Mouse (Mus musculus) G1E (cell line): Measurements from ENCODE around the gene Rhox3c.
"Not testable (repeated sequence)": the region's sequence is repeated elsewhere in the genome, so short reads cannot be mapped to it uniquely, and the experiment has no call there.

Source experiments
- CTCF ChIP-seq: IDR thresholded peaks from 2 replicates; pipeline ENCODE4 v1.5.1; 2012; ENCODE audit warnings: low read depth, low read length, inconsistent platforms, mixed read lengths
- GATA1 ChIP-seq: IDR thresholded peaks from 2 replicates; pipeline ENCODE4 v1.6.1; 2012; ENCODE audit warnings: borderline replicate concordance, low read length, inconsistent platforms, mixed read lengths
- POLR2AphosphoS5 ChIP-seq: IDR thresholded peaks from 2 replicates; pipeline ENCODE4 v1.6.1; 2012; ENCODE audit warnings: low read depth, low read length, inconsistent platforms; ENCODE audit not compliant: insufficient replicate concordance
- TAL1 ChIP-seq: conservative IDR thresholded peaks from 2 replicates; pipeline ENCODE4 v1.6.1; 2012; ENCODE audit warnings: low read depth, low read length, inconsistent platforms, mixed read lengths

DNA sequence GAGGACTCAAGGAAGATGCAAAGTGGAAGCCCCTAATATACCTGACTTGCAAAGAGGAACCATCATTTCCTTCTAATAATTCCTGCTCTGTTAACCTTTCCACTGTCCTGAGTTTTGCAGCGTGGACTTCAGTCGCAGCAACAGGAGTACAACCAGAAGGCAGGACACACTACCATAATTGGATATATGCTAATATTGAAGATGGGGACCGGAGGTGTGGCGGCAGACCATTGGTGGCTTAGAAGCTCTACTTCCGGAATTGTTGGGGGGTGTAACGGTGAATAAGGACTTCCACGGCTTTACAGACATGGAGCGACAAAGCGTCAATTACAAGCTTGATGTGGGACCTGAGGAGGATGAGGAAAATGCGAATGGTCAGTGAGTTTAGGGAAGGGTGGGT lies 5.0 kb upstream of the Rhox3c start, which contains the start of gene Rhox2c:
- TF ChIP-seq CTCF, POLR2AphosphoS5, TAL1, GATA1: not testable (repeated sequence)
